Mouse (Mus musculus) CH12.LX (cell line): ENCODE measurements around the gene Cwf19l1. TPM values are rescaled to one million over a fixed set of nuclear protein-coding genes. Genes with fewer than 3 reads are reported as not detected.
A peak's percentile ranks its signal among the peaks of the same experiment; 100 is the strongest.

Source experiments
- DNase-seq: peaks from one replicate; pipeline ENCODE4 v3.0.0-alpha.2; 2013; ENCODE audit errors: extremely low read depth
- H3K27ac ChIP-seq: 2 replicates; pipeline ENCODE4 v1.5.1; 2012; ENCODE audit warnings: low read depth, mild to moderate bottlenecking, control low read depth, moderate library complexity; ENCODE audit not compliant: insufficient read depth
- H3K27me3 ChIP-seq: replicated peaks from 2 replicates; pipeline ENCODE3; 2012; ENCODE audit warnings: inconsistent platforms
- H3K36me3 ChIP-seq, 2 experiments: replicated peaks in 1 of 2; 2 replicates each; pipeline versions ENCODE3 to v1.6.1; 2012; ENCODE audit warnings: inconsistent platforms in 1 of 2, low read length in 1 of 2, mild to moderate bottlenecking in 1 of 2, mixed read lengths in 1 of 2, moderate library complexity in 1 of 2; ENCODE audit not compliant: control insufficient read depth in 1 of 2, insufficient read depth in 1 of 2
- H3K4me1 ChIP-seq, 2 experiments: 2 replicates each; pipeline ENCODE4 v1.6.1; 2012; ENCODE audit warnings: inconsistent platforms in 1 of 2, moderate library complexity in 1 of 2; ENCODE audit not compliant: insufficient read depth in 2 of 2, control insufficient read depth in 1 of 2
- H3K4me2 ChIP-seq: 2 replicates; pipeline ENCODE4 v1.6.1; 2012; ENCODE audit warnings: low read depth, mild to moderate bottlenecking, control low read depth; ENCODE audit not compliant: poor library complexity, insufficient read depth, severe bottlenecking
- H3K4me3 ChIP-seq, 3 experiments: fragments of 150-350 bp in 1 of 3; sonication (generic) in 1 of 3; replicated peaks in 1 of 3; 2 replicates each; pipeline versions ENCODE3 to v1.5.1; 2011 to 2012; ENCODE audit warnings: low read depth in 2 of 3, low read length in 2 of 3, mild to moderate bottlenecking in 2 of 3, moderate library complexity in 2 of 3, control low read depth in 1 of 3, improper control_type of control experiment in 1 of 3, inconsistent platforms in 1 of 3, mixed read lengths in 1 of 3; ENCODE audit not compliant: poor library complexity in 1 of 3
- H3K79me2 ChIP-seq: replicated peaks from 2 replicates; pipeline ENCODE4 v1.6.1; 2012; ENCODE audit warnings: mild to moderate bottlenecking, moderate library complexity; ENCODE audit not compliant: control insufficient read depth, poor library complexity, insufficient read depth, severe bottlenecking; ENCODE audit errors: extremely low read depth
- H3K9ac ChIP-seq: 2 replicates; pipeline ENCODE4 v1.6.1; 2012; ENCODE audit warnings: low read depth, mild to moderate bottlenecking, control low read depth, moderate library complexity; ENCODE audit not compliant: insufficient read depth
- H3K9me3 ChIP-seq: replicated peaks from 2 replicates; pipeline ENCODE3; 2012; ENCODE audit warnings: low read length, inconsistent platforms, mixed read lengths
- BHLHE40 ChIP-seq: IDR thresholded peaks from 2 replicates; pipeline ENCODE4 v1.6.1; 2011; ENCODE audit warnings: mild to moderate bottlenecking, low read depth, low read length, improper control_type of control experiment
- CHD1 ChIP-seq: IDR thresholded peaks from 2 replicates; pipeline ENCODE4 v1.6.1; 2012; ENCODE audit warnings: low read depth, low read length, improper control_type of control experiment, inconsistent platforms
- CHD2 ChIP-seq: IDR thresholded peaks from 2 replicates; pipeline ENCODE4 v1.6.1; 2011; ENCODE audit warnings: low read length, improper control_type of control experiment
- CTCF ChIP-seq, 2 experiments: IDR thresholded peaks in 1 of 2; conservative IDR thresholded peaks in 1 of 2; 2 replicates each; pipeline ENCODE4 v1.5.1; 2011 to 2012; ENCODE audit warnings: low read depth in 2 of 2, low read length in 2 of 2, improper control_type of control experiment in 1 of 2, inconsistent platforms in 1 of 2, mild to moderate bottlenecking in 1 of 2, moderate library complexity in 1 of 2
- EP300 ChIP-seq: IDR thresholded peaks from 2 replicates; pipeline ENCODE4 v1.6.1; 2011; ENCODE audit warnings: low read length, improper control_type of control experiment
- GABPA ChIP-seq: IDR thresholded peaks from 2 replicates; pipeline ENCODE4 v1.6.1; 2012; ENCODE audit warnings: low read depth, low read length, improper control_type of control experiment, inconsistent platforms; ENCODE audit not compliant: insufficient replicate concordance
- IRF4 ChIP-seq: IDR thresholded peaks from 2 replicates; pipeline ENCODE4 v1.6.1; 2014; ENCODE audit warnings: low read depth, mild to moderate bottlenecking, inconsistent platforms, low read length, improper control_type of control experiment
- KAT2A ChIP-seq: IDR thresholded peaks from 2 replicates; pipeline ENCODE4 v1.6.1; 2012; ENCODE audit warnings: low read length, improper control_type of control experiment, inconsistent platforms; ENCODE audit not compliant: insufficient replicate concordance
- MAFK ChIP-seq: IDR thresholded peaks from 2 replicates; pipeline ENCODE4 v1.6.1; 2011; ENCODE audit warnings: low read length, improper control_type of control experiment; ENCODE audit not compliant: insufficient replicate concordance
- MXI1 ChIP-seq: IDR thresholded peaks from 2 replicates; pipeline ENCODE4 v1.6.1; 2011; ENCODE audit warnings: mild to moderate bottlenecking, low read depth, low read length, improper control_type of control experiment
- MYC ChIP-seq: IDR thresholded peaks from 2 replicates; pipeline ENCODE4 v1.6.1; 2011; ENCODE audit warnings: low read depth, mild to moderate bottlenecking, improper control_type of control experiment, low read length
- NRF1 ChIP-seq: IDR thresholded peaks from 2 replicates; pipeline ENCODE4 v1.6.1; 2014; ENCODE audit warnings: low read depth, mild to moderate bottlenecking, inconsistent platforms, low read length, improper control_type of control experiment, moderate library complexity
- PAX5 ChIP-seq: IDR thresholded peaks from 2 replicates; pipeline ENCODE4 v1.6.1; 2012; ENCODE audit warnings: low read length, inconsistent platforms, mixed read lengths
- POLR2AphosphoS2 ChIP-seq: IDR thresholded peaks from 2 replicates; pipeline ENCODE4 v1.6.1; 2011; ENCODE audit warnings: low read depth, low read length, improper control_type of control experiment
- RAD21 ChIP-seq: IDR thresholded peaks from 2 replicates; pipeline ENCODE4 v1.6.1; 2011; ENCODE audit warnings: low read depth, mild to moderate bottlenecking, low read length, improper control_type of control experiment, moderate library complexity
- RCOR1 ChIP-seq: conservative IDR thresholded peaks from 2 replicates; pipeline ENCODE4 v1.6.1; 2012; ENCODE audit warnings: low read depth, mild to moderate bottlenecking, inconsistent platforms, low read length, improper control_type of control experiment
- SIN3A ChIP-seq: IDR thresholded peaks from 2 replicates; pipeline ENCODE4 v1.6.1; 2012; ENCODE audit warnings: low read length, improper control_type of control experiment, inconsistent platforms
- SMC3 ChIP-seq: IDR thresholded peaks from 2 replicates; pipeline ENCODE4 v1.6.1; 2011; ENCODE audit warnings: low read depth, low read length, improper control_type of control experiment
- TBP ChIP-seq: conservative IDR thresholded peaks from 2 replicates; pipeline ENCODE4 v1.6.1; 2011; ENCODE audit warnings: low read depth, low read length, improper control_type of control experiment
- TCF12 ChIP-seq: IDR thresholded peaks from 2 replicates; pipeline ENCODE4 v1.6.1; 2014; ENCODE audit warnings: low read depth, mild to moderate bottlenecking, inconsistent platforms, low read length, improper control_type of control experiment
- UBTF ChIP-seq: IDR thresholded peaks from 2 replicates; pipeline ENCODE4 v1.6.1; 2012; ENCODE audit warnings: low read depth, mild to moderate bottlenecking, inconsistent platforms, low read length, improper control_type of control experiment, moderate library complexity
- USF1 ChIP-seq: IDR thresholded peaks from 2 replicates; pipeline ENCODE4 v1.6.1; 2014; ENCODE audit warnings: low read depth, mild to moderate bottlenecking, inconsistent platforms, low read length, improper control_type of control experiment
- USF2 ChIP-seq: conservative IDR thresholded peaks from 2 replicates; pipeline ENCODE4 v1.6.1; 2011; ENCODE audit warnings: low read depth, low read length, improper control_type of control experiment
- ZKSCAN1 ChIP-seq: IDR thresholded peaks from 2 replicates; pipeline ENCODE4 v1.6.1; 2012; ENCODE audit warnings: low read depth, inconsistent platforms, low read length, improper control_type of control experiment, borderline replicate concordance
- ZMIZ1 ChIP-seq: IDR thresholded peaks from 2 replicates; pipeline ENCODE4 v1.6.1; 2012; ENCODE audit warnings: low read depth, mild to moderate bottlenecking, inconsistent platforms, low read length, improper control_type of control experiment
- ZNF384 ChIP-seq: IDR thresholded peaks from 2 replicates; pipeline ENCODE4 v1.6.1; 2012; ENCODE audit warnings: low read depth, low read length, improper control_type of control experiment, inconsistent platforms
- dilution Hi-C: fragments of 300-500 bp; cut with MboI; formaldehyde crosslinking; loops from 2 replicates; pipeline ENCODE4 v1.14.3; 2020; ENCODE audit warnings: low sequenced_read_pairs; ENCODE audit not compliant: extremely low pct_unique_long_range_greater_than_20kb, extremely low pct_ligation_motif_present
- in situ Hi-C: fragments of 300-500 bp; cut with MboI; formaldehyde crosslinking; loops from 3 replicates; pipeline ENCODE4 v1.14.3; 2019; ENCODE audit warnings: low sequenced_read_pairs, low pct_ligation_motif_present, low pct_unique_long_range_greater_than_20kb, mixed read lengths
- polyA plus RNA-seq: library from polyadenylated mRNA; unstranded; fragments of >175 nt; gene quantifications from 2 replicates; pipeline ENCODE4 v1.2.1, GENCODE M21; 2012; ENCODE audit warnings: low read depth; ENCODE audit not compliant: insufficient read length
- total RNA-seq, 2 experiments: library from RNA; depleted of rRNA; stranded (reverse); fragments of 300-350 nt in 1 of 2; fragments of >200 nt in 1 of 2; gene quantifications; 2 replicates each; pipeline ENCODE4 v1.2.3; 2012 to 2014

Gene Cwf19l1
- total and polyA plus RNA-seq, 3 experiments: 11.0 to 45.9 (median 30.4) TPM

GRCm38 (mm10) chr19:44107661-44108521, 27.8 kb downstream of the Cwf19l1 start:
- dilution Hi-C loops (no loop called here), in situ Hi-C loops (no loop called here)
- Histone ChIP-seq H3K4me3 (peak overlapping the region; percentile 95 to 100 (median 97)), H3K9me3 (no peaks in the 10 kb centered on the region), H3K4me1 (peaks cover 6 to 35% of the 10 kb centered on the region in 2 experiments), H3K79me2 (peaks cover 29% of the 10 kb centered on the region), H3K36me3 (peaks cover 13 to 47% of the 10 kb centered on the region in 2 experiments), H3K27ac (no peak overlapping the region), H3K9ac (peak overlapping the region; percentile 97), H3K27me3 (no peaks in the 10 kb centered on the region), H3K4me2 (peak overlapping the region; percentile 83)
- TF ChIP-seq TBP: no peak; the same call in 1 of the 2 replicates
- peak; percentile 36; the same call in 1 of the 2 replicates for TF ChIP-seq MAFK
- TF ChIP-seq ZMIZ1: no peak
- TF ChIP-seq ZKSCAN1: no peak
- TF ChIP-seq UBTF: no peak
- TF ChIP-seq USF1: no peak
- TF ChIP-seq RAD21: no peak
- TF ChIP-seq PAX5: no peak
- no peak for TF ChIP-seq RCOR1
- TF ChIP-seq BHLHE40: no peak
- TF ChIP-seq ZNF384: no peak
- TF ChIP-seq GABPA: no peak
- TF ChIP-seq MXI1: no peak
- peak; percentile 15; the same call in 1 of the 2 replicates for TF ChIP-seq CHD1
- no peak for TF ChIP-seq CTCF (conservative IDR thresholded peaks at IDR 0.05 in 1 of 2, IDR thresholded peaks at IDR 0.05 in 1 of 2; ENCODE audit: low read depth in 2 of 2, low read length in 2 of 2)
- no peak for TF ChIP-seq SIN3A
- no peak for DNase-seq

DNA sequence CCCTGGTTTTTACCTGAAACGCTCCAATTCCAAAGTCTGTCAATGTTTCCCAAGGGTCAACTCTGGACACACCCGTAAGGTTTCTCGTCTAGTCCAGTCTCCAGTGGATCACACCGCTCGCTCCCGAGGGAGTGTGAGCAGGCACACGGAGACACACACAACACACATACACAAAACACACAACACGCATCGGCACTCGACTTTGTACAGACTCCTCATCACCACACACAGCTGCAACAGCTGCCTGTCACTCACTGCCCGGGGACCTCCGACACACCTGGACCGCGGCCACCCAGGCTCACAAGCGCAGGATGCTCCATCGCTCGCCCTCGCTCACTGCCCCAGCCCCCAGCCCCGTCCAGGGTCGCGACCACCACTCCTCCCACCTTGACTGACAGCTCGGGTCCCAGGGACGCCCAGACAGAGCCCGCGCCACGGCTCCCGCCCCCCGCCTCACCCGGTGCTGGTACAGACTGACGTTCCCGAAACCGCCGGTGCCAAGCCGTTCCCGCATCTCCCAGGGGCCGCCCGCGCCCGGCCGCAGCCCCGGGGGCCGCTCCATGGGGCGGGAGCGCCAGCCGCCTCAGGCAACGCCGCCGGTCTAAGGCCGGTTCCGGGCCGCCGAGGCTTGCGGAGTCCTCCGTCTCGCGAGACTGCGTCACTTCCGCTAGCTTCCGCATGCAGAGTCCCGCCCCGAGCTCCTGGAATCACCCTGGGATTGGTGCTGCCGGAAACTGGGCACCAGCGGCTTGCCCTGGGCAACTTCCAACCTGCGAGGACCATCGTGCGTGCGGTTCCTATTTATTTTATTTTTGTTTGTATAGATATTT, 28.6 kb downstream of the Cwf19l1 start, which contains the start of gene Chuk:
Chuk (minus strand) TSS at position 650 of the 830 bp plus-strand sequence.
- in situ Hi-C loops: no loop called here
- Histone ChIP-seq H3K27me3 (no peaks in the 10 kb centered on the region), H3K4me3 (peak within 1 kb of the TSS; percentile 95 to 100 (median 97)), H3K79me2 (peaks cover 33% of the 10 kb centered on the region), H3K9me3 (no peaks in the 10 kb centered on the region), H3K9ac (peak within 1 kb of the TSS; percentile 97), H3K4me1 (peaks cover 6 to 35% of the 10 kb centered on the region in 2 experiments), H3K4me2 (peak within 1 kb of the TSS; percentile 83), H3K36me3 (peaks cover 8 to 44% of the 10 kb centered on the region in 2 experiments), H3K27ac (no peak within 1 kb of the TSS)
- dilution Hi-C loops: no loop called here
- DNase-seq: peak; percentile 95
- TF ChIP-seq RCOR1 (no peak), UBTF (no peak), TCF12 (peak; percentile 89), BHLHE40 (no peak), GABPA (no peak), TBP (peak; percentile 66), SMC3 (no peak), RAD21 (no peak), ZMIZ1 (peak; percentile 94), NRF1 (no peak), CHD1 (0 out of 2 replicates have a peak, but pooled peaks have one; percentile 5), USF2 (no peak), IRF4 (peak; percentile 45; the same call in 1 of the 2 replicates), CTCF (conservative IDR thresholded peaks at IDR 0.05 in 1 of 2, IDR thresholded peaks at IDR 0.05 in 1 of 2; ENCODE audit: low read depth in 2 of 2, low read length in 2 of 2) (no peak), ZKSCAN1 (no peak), CHD2 (peak; percentile 99), EP300 (no peak), POLR2AphosphoS2 (peak; percentile 89), MXI1 (peak; percentile 87; the same call in 1 of the 2 replicates), MYC (no peak), KAT2A (peak; percentile 70; the same call in 1 of the 2 replicates)
